Mouse (Mus musculus) layer of hippocampus, postnatal 10 days (tissue): ENCODE data around the gene E330017A01Rik. TPM values are rescaled to one million over a fixed set of nuclear protein-coding genes. Genes with fewer than 3 reads are reported as not detected.

Experiments
- DNase-seq, 2 experiments: peaks; one replicate each; pipeline ENCODE4 v3.0.0; 2021; ENCODE audit warnings: low spot score in 2 of 2
- total RNA-seq, 2 experiments: library from RNA; stranded (reverse); gene quantifications; 2 replicates each; pipeline ENCODE4 v1.2.3; 2021

E330017A01Rik gene
- total RNA-seq, 2 experiments from 2014 or later, result not detected

DNA sequence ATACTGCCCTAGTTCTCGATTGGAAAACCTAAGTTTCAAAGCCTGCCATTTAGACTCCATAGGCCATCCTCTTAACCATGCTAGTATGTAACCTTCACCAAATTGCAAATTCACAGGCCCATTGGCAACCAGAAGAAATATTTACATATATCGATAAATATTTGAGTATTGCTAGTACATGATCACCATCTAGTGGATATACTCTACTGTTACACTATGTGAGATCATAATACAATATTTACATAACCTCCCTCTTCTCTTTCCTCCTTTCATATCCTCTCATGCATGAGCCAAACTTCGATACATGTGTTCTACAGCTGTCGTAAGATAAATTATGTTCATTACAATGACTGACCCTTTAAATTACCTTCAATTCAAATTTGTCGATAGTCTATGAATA is 24.5 kb upstream of the E330017A01Rik start:
- no peak for DNase-seq

- no peak for DNase-seq
These were observed 23.8 kb upstream of the E330017A01Rik start for GRCm38 (mm10) chr16:58662287-58662791.

DNA sequence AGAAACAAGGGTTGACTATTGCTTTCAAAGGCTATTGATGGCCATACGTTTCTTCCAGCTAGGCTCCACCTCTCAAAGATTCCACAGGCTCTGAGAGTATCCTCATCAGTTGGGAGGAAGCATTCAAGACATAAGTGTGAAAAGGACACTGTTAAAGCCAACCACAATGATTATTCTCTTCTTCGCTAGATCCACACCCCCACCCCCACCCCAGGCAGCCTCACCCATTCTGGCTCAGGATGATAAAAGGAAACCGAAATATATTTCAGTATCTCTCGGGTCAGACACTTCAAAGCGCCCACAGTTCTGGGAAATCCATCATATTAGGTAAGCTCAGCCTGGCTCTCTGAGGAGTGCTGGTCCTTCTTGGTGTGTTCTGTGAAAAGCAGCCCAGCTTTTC is 23.3 kb upstream of the E330017A01Rik start:
- no peak for DNase-seq

DNA sequence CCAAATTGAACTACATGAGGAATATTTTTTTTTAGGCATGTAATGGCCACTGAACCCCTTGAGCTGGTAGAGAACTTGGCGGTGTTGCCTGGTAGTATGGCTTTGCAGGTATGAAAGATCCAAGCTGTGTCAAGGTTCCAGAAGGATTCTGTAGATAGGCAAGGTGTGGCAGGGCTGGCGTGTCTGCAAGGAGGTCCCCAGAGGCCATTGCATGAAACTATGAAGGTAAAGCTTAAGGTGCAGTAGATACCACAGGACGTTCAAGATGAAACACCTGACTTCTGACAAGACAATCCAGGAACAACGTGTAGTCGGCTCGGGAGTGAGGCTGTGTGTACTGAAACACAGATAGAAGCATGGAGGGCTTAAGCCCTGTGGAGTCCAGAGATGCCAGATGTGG is 20.1 kb upstream of the E330017A01Rik start:
- DNase-seq, result no peak

GRCm38 (mm10) chr16:58656526-58656925 is 18.0 kb upstream of the E330017A01Rik start:
- no peak for DNase-seq

- DNase-seq, result no peak
These were observed 17.2 kb upstream of the E330017A01Rik start for GRCm38 (mm10) chr16:58655751-58656150.

- no peak for DNase-seq
These were observed 11.4 kb upstream of the E330017A01Rik start for GRCm38 (mm10) chr16:58649979-58650378.

DNA sequence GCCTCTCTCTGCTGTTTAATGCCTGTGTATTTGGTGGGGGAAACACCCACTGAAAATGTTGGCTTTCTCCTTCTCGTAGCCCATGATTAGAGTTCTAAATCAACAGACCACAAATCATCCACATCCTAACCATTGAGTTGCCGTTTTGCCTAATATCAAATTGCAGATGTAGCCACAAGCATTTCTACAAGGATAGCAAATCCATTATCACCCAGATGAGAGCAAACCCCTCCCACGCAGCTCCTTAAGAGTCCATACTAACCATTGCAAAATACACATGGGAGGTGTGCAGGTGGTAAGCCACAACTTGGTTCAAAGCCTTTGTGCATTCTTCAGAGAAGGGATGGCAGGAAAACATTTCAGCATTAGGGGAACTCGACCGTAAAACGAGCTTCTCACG is 523 bp downstream of the E330017A01Rik start:
- no peak for DNase-seq

DNA sequence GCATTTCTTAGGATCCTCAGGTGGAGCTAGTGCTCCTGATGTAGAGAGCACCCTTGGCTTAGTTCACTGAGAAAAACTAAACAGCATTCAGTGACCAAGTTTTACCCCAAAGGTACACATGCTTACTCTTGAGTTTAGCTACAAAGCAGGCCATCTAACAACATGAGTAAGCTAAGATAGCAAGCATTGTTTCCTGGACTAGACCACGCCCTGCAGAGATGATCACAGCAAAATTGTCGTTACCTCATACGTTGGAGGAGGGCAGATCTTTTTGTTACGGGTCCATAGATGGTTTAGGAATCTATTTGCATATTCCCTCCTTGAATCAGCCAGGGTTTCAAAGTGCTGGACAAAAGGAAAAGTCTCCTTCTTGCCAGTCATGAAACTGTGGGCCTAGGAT is 1.1 kb downstream of the E330017A01Rik start:
- DNase-seq, result no peak

DNA sequence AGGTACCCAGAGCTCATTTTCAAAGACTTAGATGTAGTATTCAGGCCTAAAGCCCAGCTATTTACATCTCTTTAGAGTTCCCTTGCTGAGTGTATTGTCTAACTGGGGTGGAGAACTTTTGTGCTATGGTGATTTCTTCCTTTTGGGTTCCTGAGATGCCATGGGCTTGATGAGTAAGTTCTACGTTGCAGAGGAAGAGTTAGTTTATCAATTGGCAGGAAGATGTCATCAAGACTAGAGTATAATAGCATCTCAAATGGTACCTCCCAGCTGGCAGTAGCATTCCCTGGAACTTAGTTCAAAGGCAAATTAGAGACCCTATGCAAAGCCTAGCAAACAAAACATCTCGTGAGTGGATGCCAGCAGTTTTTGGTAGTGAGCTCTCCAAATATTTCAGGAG is 2.7 kb downstream of the E330017A01Rik start:
- no peak for DNase-seq

- no peak for DNase-seq
These were observed 8.8 kb downstream of the E330017A01Rik start for GRCm38 (mm10) chr16:58629736-58630135.

- no peak for DNase-seq
These were observed 9.6 kb downstream of the E330017A01Rik start for GRCm38 (mm10) chr16:58628968-58629367.

DNA sequence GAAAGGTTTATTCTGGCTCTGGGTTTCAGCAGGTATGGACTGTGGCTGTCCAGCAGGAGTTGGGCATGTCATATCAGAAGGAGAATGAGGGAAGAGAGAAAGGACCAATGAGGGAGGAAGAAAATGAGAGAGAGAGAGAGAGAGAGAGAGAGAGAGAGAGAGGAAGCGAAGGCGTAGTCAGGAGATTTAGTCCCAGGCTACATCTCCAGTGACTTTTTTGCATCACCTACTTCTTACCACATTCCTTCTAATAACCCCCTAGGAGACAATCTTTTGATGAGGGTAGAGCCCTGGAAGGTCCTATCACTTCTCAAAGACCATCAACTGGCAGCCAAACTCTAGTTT is 10.2 kb downstream of the E330017A01Rik start:
- DNase-seq, result no peak

GRCm38 (mm10) chr16:58627597-58628335 is 10.8 kb downstream of the E330017A01Rik start:
- DNase-seq, result no peak

DNA sequence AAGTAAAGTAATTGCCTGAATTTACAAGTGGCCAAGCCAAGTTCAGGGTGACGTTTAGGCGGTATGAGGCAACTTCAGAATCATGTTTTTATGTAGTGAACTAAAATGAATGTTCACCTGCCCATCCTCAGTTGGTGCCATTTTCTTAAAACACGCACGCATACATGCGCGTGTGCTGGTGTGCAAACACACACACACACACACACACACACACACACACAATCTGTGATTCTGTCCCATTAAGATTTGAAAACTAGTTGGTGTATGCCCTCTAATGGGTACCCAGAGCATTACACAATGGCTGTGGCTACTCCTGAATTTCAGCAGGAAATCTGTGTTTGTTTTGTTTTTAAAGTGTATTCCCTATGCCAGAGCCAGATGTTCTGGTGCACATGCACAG is 14.6 kb downstream of the E330017A01Rik start:
- DNase-seq, result peak; percentile 46 to 58

DNA sequence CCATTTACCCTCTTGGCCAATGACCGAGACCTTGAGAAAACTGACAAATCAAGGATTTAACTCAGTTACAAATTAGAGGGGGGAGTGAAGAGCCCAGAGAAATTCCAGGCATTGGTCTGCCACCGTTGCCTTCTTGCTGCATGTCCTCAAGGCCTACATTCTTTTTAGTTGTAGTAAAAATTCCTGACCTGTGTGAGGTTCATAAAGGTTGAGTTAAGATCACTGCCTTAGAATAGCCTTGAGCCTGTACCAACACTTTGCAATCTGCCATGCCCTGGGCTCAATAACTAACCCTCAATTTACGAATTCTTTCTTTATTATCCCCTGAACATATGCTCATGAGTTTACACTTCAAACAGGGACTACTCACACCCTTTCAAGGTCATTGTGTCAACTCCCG is 15.4 kb downstream of the E330017A01Rik start:
- DNase-seq, result no peak

DNA sequence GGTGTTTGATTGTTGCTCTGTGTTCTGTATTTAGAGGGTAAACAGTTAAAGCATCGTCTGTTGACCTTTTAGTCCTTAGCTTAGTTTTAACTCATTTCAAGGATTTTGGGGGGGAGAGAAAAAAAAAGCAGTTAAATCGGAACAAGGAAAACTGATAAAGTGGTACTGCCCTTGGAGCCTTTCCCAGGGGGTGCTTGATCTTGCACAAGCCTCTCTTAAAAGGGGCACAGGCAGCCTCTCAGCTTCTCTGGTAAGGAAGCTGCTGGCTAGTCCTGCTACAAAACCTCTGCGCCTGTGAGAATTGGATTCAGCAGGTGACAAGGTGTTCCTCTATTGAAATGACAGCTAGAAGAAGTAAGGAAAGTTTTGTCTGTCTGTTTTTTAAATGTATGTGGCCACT is 16.2 kb downstream of the E330017A01Rik start:
- no peak for DNase-seq

DNA sequence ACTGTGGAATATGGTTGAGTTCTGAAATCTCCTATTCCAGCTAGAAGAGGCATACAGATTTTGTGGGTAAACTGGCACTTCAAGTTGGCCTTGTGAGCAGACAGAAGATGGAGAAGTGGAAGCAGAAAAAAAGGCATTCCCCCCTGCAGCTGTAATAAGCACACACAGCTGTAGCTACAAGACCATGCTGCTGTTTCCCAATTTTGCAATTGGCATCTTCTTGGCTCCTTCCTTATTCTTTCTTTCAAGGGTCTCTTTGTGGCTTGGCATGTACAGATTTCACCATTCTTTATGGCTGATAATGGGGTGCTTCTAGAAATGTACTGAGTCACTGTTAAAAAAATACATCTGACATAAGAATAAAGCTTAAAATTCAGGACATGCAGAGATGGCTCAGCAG is 21.2 kb downstream of the E330017A01Rik start:
- no peak for DNase-seq

DNA sequence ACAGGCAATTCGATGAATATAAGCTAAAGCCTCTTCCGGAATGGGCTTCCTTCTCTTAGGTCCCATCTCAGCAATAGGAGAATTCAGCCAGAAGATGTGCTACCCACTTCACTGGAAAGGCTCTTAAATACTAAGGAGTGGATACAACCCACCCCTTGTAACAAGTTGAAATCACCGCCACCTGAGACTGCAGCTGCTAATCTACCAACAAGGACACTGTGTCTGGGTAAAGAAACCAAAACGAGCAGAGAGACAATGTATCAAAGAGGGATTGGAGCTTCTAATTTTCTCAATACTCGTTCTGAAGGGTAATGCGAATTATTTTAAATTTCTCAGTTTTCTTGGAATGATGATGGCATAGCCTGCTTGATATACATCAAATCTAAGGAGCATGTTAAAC is 21.7 kb downstream of the E330017A01Rik start, which contains the start of gene Gm813:
TSS of gene Gm813 (minus strand) at position 101 of the 400 bp plus-strand sequence.
- DNase-seq, result no peak

- no peak for DNase-seq
These were observed 25.6 kb downstream of the E330017A01Rik start for GRCm38 (mm10) chr16:58612969-58613368.

- DNase-seq, result no peak
These were observed 31.4 kb downstream of the E330017A01Rik start for GRCm38 (mm10) chr16:58607101-58607500.

DNA sequence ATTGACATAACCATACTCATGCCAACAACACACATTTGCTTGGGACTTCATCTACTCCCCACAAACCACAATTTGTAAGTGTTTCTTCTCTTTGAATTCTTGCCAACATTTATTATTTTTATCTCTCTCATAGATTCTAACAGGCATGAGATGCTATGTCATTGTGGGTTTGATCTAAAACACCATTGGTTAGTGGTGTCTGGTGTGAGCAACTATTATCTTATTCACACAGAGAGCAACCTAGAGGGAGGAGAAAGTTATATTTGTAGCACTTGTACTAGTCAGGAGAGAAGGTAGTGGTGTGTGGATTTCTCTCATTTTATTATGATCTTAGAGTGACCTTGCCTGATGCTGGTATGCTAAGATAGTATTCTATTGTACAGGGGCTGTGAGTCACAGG is 33.9 kb downstream of the E330017A01Rik start:
- DNase-seq, result no peak

DNA sequence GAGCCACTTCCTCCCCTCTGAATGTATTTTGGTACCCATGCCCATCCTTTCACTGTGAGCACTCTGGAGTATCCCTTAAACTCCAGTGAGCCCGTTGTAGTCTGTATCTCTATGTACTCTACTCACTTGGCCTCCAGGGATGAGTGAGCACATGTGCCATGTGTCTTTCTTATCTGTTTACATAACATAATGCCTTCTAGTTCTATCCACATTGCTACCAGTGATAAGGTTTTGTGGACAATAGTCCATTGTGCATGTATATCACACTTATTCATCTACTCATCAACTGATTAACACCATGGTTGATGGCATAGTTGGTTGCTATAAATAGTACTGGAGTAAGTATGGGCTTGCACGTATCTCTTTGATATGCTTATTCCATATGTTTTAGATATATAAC is 34.7 kb downstream of the E330017A01Rik start:
- DNase-seq, result no peak
